Mouse (Mus musculus) CH12.LX (cell line): ENCODE data around the gene Cdh6.

ENCODE experiments used
- CHD2 ChIP-seq: IDR thresholded peaks from 2 replicates; pipeline ENCODE4 v1.6.1; 2011; ENCODE audit warnings: low read length, improper control_type of control experiment
- CTCF ChIP-seq, 2 experiments: IDR thresholded peaks in 1 of 2; conservative IDR thresholded peaks in 1 of 2; 2 replicates each; pipeline ENCODE4 v1.5.1; 2011 to 2012; ENCODE audit warnings: low read depth in 2 of 2, low read length in 2 of 2, improper control_type of control experiment in 1 of 2, inconsistent platforms in 1 of 2, mild to moderate bottlenecking in 1 of 2, moderate library complexity in 1 of 2
- E2F4 ChIP-seq: IDR thresholded peaks from 2 replicates; pipeline ENCODE4 v1.6.1; 2011; ENCODE audit warnings: low read depth, low read length, improper control_type of control experiment; ENCODE audit not compliant: insufficient replicate concordance
- EP300 ChIP-seq: IDR thresholded peaks from 2 replicates; pipeline ENCODE4 v1.6.1; 2011; ENCODE audit warnings: low read length, improper control_type of control experiment
- MAFK ChIP-seq: IDR thresholded peaks from 2 replicates; pipeline ENCODE4 v1.6.1; 2011; ENCODE audit warnings: low read length, improper control_type of control experiment; ENCODE audit not compliant: insufficient replicate concordance
- MAX ChIP-seq: IDR thresholded peaks from 2 replicates; pipeline ENCODE4 v1.6.1; 2011; ENCODE audit warnings: low read length, improper control_type of control experiment
- PAX5 ChIP-seq: IDR thresholded peaks from 2 replicates; pipeline ENCODE4 v1.6.1; 2012; ENCODE audit warnings: low read length, inconsistent platforms, mixed read lengths
- POLR2A ChIP-seq: IDR thresholded peaks from 2 replicates; pipeline ENCODE4 v1.6.1; 2011; ENCODE audit warnings: low read depth, mild to moderate bottlenecking, improper control_type of control experiment, low read length
- SIN3A ChIP-seq: IDR thresholded peaks from 2 replicates; pipeline ENCODE4 v1.6.1; 2012; ENCODE audit warnings: low read length, improper control_type of control experiment, inconsistent platforms
- TCF12 ChIP-seq: IDR thresholded peaks from 2 replicates; pipeline ENCODE4 v1.6.1; 2014; ENCODE audit warnings: low read depth, mild to moderate bottlenecking, inconsistent platforms, low read length, improper control_type of control experiment
- ZMIZ1 ChIP-seq: IDR thresholded peaks from 2 replicates; pipeline ENCODE4 v1.6.1; 2012; ENCODE audit warnings: low read depth, mild to moderate bottlenecking, inconsistent platforms, low read length, improper control_type of control experiment

DNA sequence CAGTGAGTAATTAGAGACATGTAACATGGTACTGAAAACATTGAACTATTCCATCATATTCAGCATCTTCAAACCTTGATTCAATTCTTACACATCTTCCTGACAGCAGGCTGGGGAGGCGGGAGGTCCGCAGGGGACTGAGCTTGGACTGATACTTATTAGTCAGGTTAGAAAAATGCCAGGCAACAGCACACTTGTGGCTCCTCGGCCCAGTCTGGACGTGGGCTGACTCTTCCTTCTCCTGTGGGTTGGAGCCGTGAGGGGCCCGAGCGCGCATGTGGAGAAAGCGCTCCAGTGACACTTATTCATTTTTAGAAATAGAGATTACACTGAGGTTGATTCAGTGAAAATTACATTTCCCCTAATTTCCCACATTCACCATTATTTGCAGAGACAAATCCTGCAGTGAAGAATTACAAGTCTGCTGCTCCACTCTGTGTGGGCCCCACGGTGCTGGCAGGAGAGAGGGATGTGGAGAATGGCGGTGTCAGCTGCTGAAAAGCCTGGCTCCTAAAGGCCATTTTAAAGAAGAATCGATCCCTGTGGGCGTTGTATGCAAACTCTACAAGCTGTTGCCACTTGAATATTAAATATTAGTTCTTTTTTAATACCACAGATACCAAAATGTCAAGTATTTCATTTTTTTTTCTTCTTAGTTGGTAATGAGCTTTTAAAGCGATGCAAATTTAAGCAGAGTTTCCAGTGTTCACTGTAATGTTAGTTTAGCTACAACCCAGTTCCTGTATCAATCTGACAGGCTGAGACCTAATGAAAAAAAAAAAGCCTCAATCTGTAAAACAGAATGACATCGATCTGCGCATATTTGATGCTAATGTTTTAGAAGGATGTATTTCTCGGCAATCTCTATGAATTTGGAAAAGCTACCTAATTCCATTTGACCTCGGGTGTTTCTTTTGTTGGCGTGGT is 79.3 kb downstream of the Cdh6 start:
- TF ChIP-seq POLR2A (no peak), SIN3A (no peak; the same call in 1 of the 2 replicates), TCF12 (no peak), EP300 (no peak), CTCF (conservative IDR thresholded peaks at IDR 0.05 in 1 of 2, IDR thresholded peaks at IDR 0.05 in 1 of 2; ENCODE audit: low read depth in 2 of 2, low read length in 2 of 2) (no peak), MAX (no peak), CHD2 (no peak), ZMIZ1 (no peak), MAFK (no peak), E2F4 (no peak), PAX5 (no peak)
